ENCODE assay signal across 8 mouse cellular contexts in the genomic region with DNA sequence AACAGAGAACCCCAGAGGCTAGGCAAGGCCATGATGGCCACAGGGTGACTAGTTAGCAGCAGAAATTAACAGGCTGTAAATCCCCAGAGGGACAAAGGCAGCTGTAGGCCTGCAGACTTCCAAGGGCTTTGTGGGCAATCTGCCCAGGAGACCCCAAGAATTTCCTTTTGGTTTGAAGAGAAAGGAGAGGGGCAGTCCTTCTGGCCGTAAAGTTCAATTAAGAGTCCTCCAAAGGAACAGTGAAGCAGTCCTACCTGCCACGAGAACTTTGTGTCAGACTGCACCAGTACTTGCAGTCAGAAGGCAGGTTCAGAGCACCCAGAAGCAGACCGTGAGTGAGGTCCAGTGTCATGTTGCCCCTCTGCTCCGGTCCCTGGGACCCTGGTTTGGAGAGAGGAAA. TPM values are rescaled to one million over a fixed set of nuclear protein-coding genes. Genes with fewer than 3 reads are reported as not detected.
DNase-seq lines count a peak whose midpoint lies in the region; ATAC-seq lines count a peak whose summit lies in the region.
"Had no signal": no experiment of that assay in that cellular context is flagged by ENCODE, and none has a peak within 500 bp of the region (broad histone marks: within the 10 kb centered on the region; RNA-seq: fewer than 3 reads in every experiment).

No protein-coding gene starts in this region.

- peak overlapping the region; percentile 78; the same call in 1 of the 2 replicates for H3K4me2 ChIP-seq in forebrain, embryonic 11.5 days (ENCODE audit: low read depth, low read length, severe bottlenecking)
- peak overlapping the region; percentile 96; the same call in 1 of the 2 replicates for H3K4me2 ChIP-seq in intestine, embryonic 15.5 days (replicated peaks)
- 0 out of 2 replicates have a peak overlapping the region, but pooled peaks have one; percentile 98 for H3K4me2 ChIP-seq in neural tube, embryonic 15.5 days

- 44% methylated on average over 4 of the region's 4 CpGs for WGBS in forebrain, embryonic 11.5 days
- 72% methylated on average over 4 of the region's 4 CpGs for WGBS in intestine, embryonic 15.5 days
- 16% methylated on average over 4 of the region's 4 CpGs for WGBS in neural tube, embryonic 15.5 days

- no peak for ATAC-seq in forebrain, embryonic 11.5 days (replicated peaks; ENCODE audit: low FRiP score)
- no peak for ATAC-seq in intestine, embryonic 15.5 days
- no peak for ATAC-seq in neural tube, embryonic 15.5 days (ENCODE audit: low FRiP score)

- H3K9me3 ChIP-seq in forebrain, embryonic 11.5 days (ENCODE audit: control insufficient read depth, low read length), result no peaks in the 10 kb centered on the region
- no peaks in the 10 kb centered on the region for H3K9me3 ChIP-seq in intestine, embryonic 15.5 days
- no peaks in the 10 kb centered on the region for H3K9me3 ChIP-seq in neural tube, embryonic 15.5 days (replicated peaks)

- H3K27ac ChIP-seq in forebrain, embryonic 11.5 days (ENCODE audit: low read depth, low read length), result peak overlapping the region; percentile 97
- peak overlapping the region; percentile 90; the same call in 1 of the 2 replicates for H3K27ac ChIP-seq in intestine, embryonic 15.5 days
- peak overlapping the region; percentile 93 for H3K27ac ChIP-seq in neural tube, embryonic 15.5 days (replicated peaks)

- DNase-seq in kidney, postnatal 14 days, result peak; percentile 42
- no peak for DNase-seq in kidney, postnatal 25 days
- no peak for DNase-seq in forebrain, embryonic 11.5 days (ENCODE audit: low spot score)
- no peak for DNase-seq in layer of hippocampus, adult 11-12 months (ENCODE audit: low spot score)
- DNase-seq in frontal cortex, postnatal 14 days (ENCODE audit: low spot score in 2 of 2), result no peak
- DNase-seq: thymus, adult 2 months had no signal

- peak overlapping the region; percentile 86 for H3K9ac ChIP-seq in forebrain, embryonic 11.5 days (ENCODE audit: low read length)
- H3K9ac ChIP-seq in intestine, embryonic 15.5 days, result no peak overlapping the region
- no peak overlapping the region for H3K9ac ChIP-seq in neural tube, embryonic 15.5 days (replicated peaks)

- peaks cover 20% of the 10 kb centered on the region for H3K4me1 ChIP-seq in forebrain, embryonic 11.5 days (replicated peaks; ENCODE audit: control insufficient read depth, insufficient read depth, low read length)
- H3K4me1 ChIP-seq in intestine, embryonic 15.5 days (replicated peaks), result peaks cover 30% of the 10 kb centered on the region
- H3K4me1 ChIP-seq in neural tube, embryonic 15.5 days, result peaks cover 40% of the 10 kb centered on the region

- no peaks in the 10 kb centered on the region for H3K27me3 ChIP-seq in forebrain, embryonic 11.5 days (ENCODE audit: control insufficient read depth, insufficient read depth, low read length)
- no peaks in the 10 kb centered on the region for H3K27me3 ChIP-seq in intestine, embryonic 15.5 days (replicated peaks)
- no peaks in the 10 kb centered on the region for H3K27me3 ChIP-seq in neural tube, embryonic 15.5 days (replicated peaks)

- H3K4me3 ChIP-seq in forebrain, embryonic 11.5 days (ENCODE audit: low read depth, low read length), result no peak overlapping the region
- H3K4me3 ChIP-seq in intestine, embryonic 15.5 days (replicated peaks), result no peak overlapping the region
- no peak overlapping the region for H3K4me3 ChIP-seq in neural tube, embryonic 15.5 days (replicated peaks)

- no peaks in the 10 kb centered on the region for H3K36me3 ChIP-seq in forebrain, embryonic 11.5 days (ENCODE audit: control insufficient read depth, insufficient read depth, low read length)
- H3K36me3 ChIP-seq in intestine, embryonic 15.5 days, result no peaks in the 10 kb centered on the region
- H3K36me3 ChIP-seq in neural tube, embryonic 15.5 days, result peaks cover 26% of the 10 kb centered on the region

RNA-seq across cellular contexts. Expression of gene Hes6, which starts 1.1 kb away (rescaled TPM):
- 258 and 260 TPM in 2 replicates for polyA plus RNA-seq in forebrain, embryonic 11.5 days (2014; fragmentation: Nextera tagmentation; extraction: Ambion mirVana)
- 94.0 and 103 TPM in 2 replicates for polyA plus RNA-seq in intestine, embryonic 15.5 days (2015; fragmentation: Nextera tagmentation; extraction: Ambion mirVana)
- polyA plus RNA-seq in neural tube, embryonic 15.5 days (2015; fragmentation: Nextera tagmentation; extraction: Ambion mirVana), result 114 and 172 TPM in 2 replicates

RNA-seq across cellular contexts. Expression of gene Ilkap, which starts 16.3 kb away (rescaled TPM):
- polyA plus RNA-seq in forebrain, embryonic 11.5 days (2014; fragmentation: Nextera tagmentation; extraction: Ambion mirVana), result 161 and 166 TPM in 2 replicates
- polyA plus RNA-seq in intestine, embryonic 15.5 days (2015; fragmentation: Nextera tagmentation; extraction: Ambion mirVana), result 119 and 128 TPM in 2 replicates
- 144 and 149 TPM in 2 replicates for polyA plus RNA-seq in neural tube, embryonic 15.5 days (2015; fragmentation: Nextera tagmentation; extraction: Ambion mirVana)

RNA-seq across cellular contexts. Expression of gene Per2, which starts 44.2 kb away (rescaled TPM):
- polyA plus RNA-seq in forebrain, embryonic 11.5 days (2014; fragmentation: Nextera tagmentation; extraction: Ambion mirVana), result 2.7 and 3.6 TPM in 2 replicates
- polyA plus RNA-seq in intestine, embryonic 15.5 days (2015; fragmentation: Nextera tagmentation; extraction: Ambion mirVana), result 7.8 and 7.9 TPM in 2 replicates
- polyA plus RNA-seq in neural tube, embryonic 15.5 days (2015; fragmentation: Nextera tagmentation; extraction: Ambion mirVana), result 4.9 and 5.3 TPM in 2 replicates

RNA-seq across cellular contexts. Expression of gene Erfe, which starts 48.7 kb away (rescaled TPM):
- 0.91 and 2.0 TPM in 2 replicates for polyA plus RNA-seq in forebrain, embryonic 11.5 days (2014; fragmentation: Nextera tagmentation; extraction: Ambion mirVana)
- 9.5 and 10.0 TPM in 2 replicates for polyA plus RNA-seq in intestine, embryonic 15.5 days (2015; fragmentation: Nextera tagmentation; extraction: Ambion mirVana)
- polyA plus RNA-seq in neural tube, embryonic 15.5 days (2015; fragmentation: Nextera tagmentation; extraction: Ambion mirVana), result 0.06 and 1.2 TPM in 2 replicates
